Mouse (Mus musculus) MEL (cell line): Measurements from ENCODE around the gene Cstf2t. TPM values are rescaled to one million over a fixed set of nuclear protein-coding genes. Genes with fewer than 3 reads are reported as not detected.

ENCODE experiments used
- DNase-seq: peaks from one replicate; pipeline ENCODE4 v3.0.0; 2011; ENCODE audit warnings: low read depth, low spot score
- H3K27ac ChIP-seq: 2 replicates; pipeline ENCODE4 v1.5.1; 2012; ENCODE audit warnings: low read depth, mild to moderate bottlenecking, control low read depth, low read length, moderate library complexity; ENCODE audit not compliant: control insufficient read depth
- H3K27me3 ChIP-seq, 2 experiments: fragments of 150-350 bp in 1 of 2; sonication (generic) in 1 of 2; 2 replicates each; pipeline ENCODE4 v1.6.1; 2012; ENCODE audit warnings: low read length in 2 of 2, mild to moderate bottlenecking in 2 of 2, improper control_type of control experiment in 1 of 2, moderate library complexity in 1 of 2; ENCODE audit not compliant: insufficient read depth in 2 of 2, control insufficient read depth in 1 of 2
- H3K36me3 ChIP-seq, 2 experiments: 2 replicates each; pipeline ENCODE4 v1.6.1; 2012 to 2014; ENCODE audit warnings: low read length in 2 of 2, improper control_type of control experiment in 1 of 2, inconsistent platforms in 1 of 2, mild to moderate bottlenecking in 1 of 2; ENCODE audit not compliant: insufficient read depth in 2 of 2, control insufficient read depth in 1 of 2
- H3K4me1 ChIP-seq, 2 experiments: fragments of 150-350 bp in 1 of 2; sonication (generic) in 1 of 2; 2 replicates each; pipeline ENCODE4 v1.6.1; 2012; ENCODE audit warnings: low read length in 2 of 2, improper control_type of control experiment in 1 of 2, mild to moderate bottlenecking in 1 of 2; ENCODE audit not compliant: insufficient read depth in 2 of 2, control insufficient read depth in 1 of 2
- H3K4me3 ChIP-seq, 2 experiments: fragments of 150-350 bp in 1 of 2; sonication (generic) in 1 of 2; 2 replicates each; pipeline ENCODE4 v1.5.1; 2012; ENCODE audit warnings: low read depth in 2 of 2, low read length in 2 of 2, mild to moderate bottlenecking in 2 of 2, moderate library complexity in 2 of 2, control low read depth in 1 of 2, improper control_type of control experiment in 1 of 2; ENCODE audit not compliant: control insufficient read depth in 1 of 2, insufficient read depth in 1 of 2
- H3K79me2 ChIP-seq: 2 replicates; pipeline ENCODE4 v1.6.1; 2012; ENCODE audit warnings: mild to moderate bottlenecking, low read length, moderate library complexity; ENCODE audit not compliant: control insufficient read depth, poor library complexity, insufficient read depth
- H3K9ac ChIP-seq: 2 replicates; pipeline ENCODE4 v1.6.1; 2012; ENCODE audit warnings: low read depth, mild to moderate bottlenecking, control low read depth, low read length, moderate library complexity; ENCODE audit not compliant: control insufficient read depth, poor library complexity, severe bottlenecking
- H3K9me3 ChIP-seq: fragments of 150-350 bp; sonication (generic); replicated peaks from 2 replicates; pipeline ENCODE4 v1.6.1; 2012; ENCODE audit warnings: mild to moderate bottlenecking, low read length, improper control_type of control experiment, moderate library complexity; ENCODE audit not compliant: insufficient read depth
- BHLHE40 ChIP-seq: IDR thresholded peaks from 2 replicates; pipeline ENCODE4 v1.6.1; 2012; ENCODE audit warnings: low read depth, mild to moderate bottlenecking, inconsistent platforms, low read length, improper control_type of control experiment, borderline replicate concordance
- CHD1 ChIP-seq: IDR thresholded peaks from 2 replicates; pipeline ENCODE4 v1.6.1; 2012; ENCODE audit warnings: low read depth, mild to moderate bottlenecking, inconsistent platforms, low read length, improper control_type of control experiment
- ETS1 ChIP-seq: IDR thresholded peaks from 2 replicates; pipeline ENCODE4 v1.6.1; 2012; ENCODE audit warnings: low read depth, mild to moderate bottlenecking, inconsistent platforms, low read length, improper control_type of control experiment, moderate library complexity
- GATA1 ChIP-seq: IDR thresholded peaks from 2 replicates; pipeline ENCODE4 v1.6.1; 2011; ENCODE audit warnings: low read depth, low read length, improper control_type of control experiment
- HCFC1 ChIP-seq: IDR thresholded peaks from 2 replicates; pipeline ENCODE4 v1.6.1; 2012; ENCODE audit warnings: low read depth, mild to moderate bottlenecking, inconsistent platforms, low read length, improper control_type of control experiment, moderate library complexity
- JUND ChIP-seq: IDR thresholded peaks from 2 replicates; pipeline ENCODE4 v1.6.1; 2011; ENCODE audit warnings: low read depth, mild to moderate bottlenecking, improper control_type of control experiment, low read length
- KAT2A ChIP-seq: conservative IDR thresholded peaks from 2 replicates; pipeline ENCODE4 v1.6.1; 2012; ENCODE audit warnings: low read depth, low read length, improper control_type of control experiment, inconsistent platforms
- MAX ChIP-seq: IDR thresholded peaks from 2 replicates; pipeline ENCODE4 v1.6.1; 2011; ENCODE audit warnings: low read length, improper control_type of control experiment
- MAZ ChIP-seq: IDR thresholded peaks from 2 replicates; pipeline ENCODE4 v1.6.1; 2012; ENCODE audit warnings: low read depth, mild to moderate bottlenecking, inconsistent platforms, low read length, improper control_type of control experiment
- MYB ChIP-seq: IDR thresholded peaks from 2 replicates; pipeline ENCODE4 v1.6.1; 2011; ENCODE audit warnings: mild to moderate bottlenecking, low read depth, low read length, improper control_type of control experiment
- NELFE ChIP-seq: IDR thresholded peaks from 2 replicates; pipeline ENCODE4 v1.6.1; 2011; ENCODE audit warnings: low read depth, low read length, improper control_type of control experiment
- RAD21 ChIP-seq: IDR thresholded peaks from 2 replicates; pipeline ENCODE4 v1.6.1; 2011; ENCODE audit warnings: mild to moderate bottlenecking, low read depth, low read length, improper control_type of control experiment
- RCOR1 ChIP-seq: IDR thresholded peaks from 2 replicates; pipeline ENCODE4 v1.6.1; 2012; ENCODE audit warnings: low read depth, mild to moderate bottlenecking, inconsistent platforms, low read length, improper control_type of control experiment
- SIN3A ChIP-seq: IDR thresholded peaks from 2 replicates; pipeline ENCODE4 v1.6.1; 2012; ENCODE audit warnings: low read length, improper control_type of control experiment, inconsistent platforms
- TCF12 ChIP-seq: IDR thresholded peaks from 2 replicates; pipeline ENCODE4 v1.6.1; 2014; ENCODE audit warnings: low read depth, mild to moderate bottlenecking, inconsistent platforms, low read length, improper control_type of control experiment, moderate library complexity
- USF1 ChIP-seq: IDR thresholded peaks from 2 replicates; pipeline ENCODE4 v1.6.1; 2014; ENCODE audit warnings: low read depth, mild to moderate bottlenecking, inconsistent platforms, low read length, improper control_type of control experiment, moderate library complexity
- USF2 ChIP-seq, 2 experiments: IDR thresholded peaks; 2 replicates each; pipeline ENCODE4 v1.6.1; 2011 to 2012; ENCODE audit warnings: improper control_type of control experiment in 2 of 2, low read length in 2 of 2, borderline replicate concordance in 1 of 2, inconsistent platforms in 1 of 2, low read depth in 1 of 2, mild to moderate bottlenecking in 1 of 2; ENCODE audit not compliant: insufficient read depth in 1 of 2
- ZC3H11A ChIP-seq: IDR thresholded peaks from 2 replicates; pipeline ENCODE4 v1.6.1; 2012; ENCODE audit warnings: low read depth, mild to moderate bottlenecking, inconsistent platforms, low read length, improper control_type of control experiment
- ZMIZ1 ChIP-seq: IDR thresholded peaks from 2 replicates; pipeline ENCODE4 v1.6.1; 2012; ENCODE audit warnings: low read depth, mild to moderate bottlenecking, inconsistent platforms, low read length, improper control_type of control experiment, moderate library complexity
- ZNF384 ChIP-seq: IDR thresholded peaks from 2 replicates; pipeline ENCODE4 v1.6.1; 2012; ENCODE audit warnings: low read depth, mild to moderate bottlenecking, inconsistent platforms, low read length, improper control_type of control experiment
- polyA plus RNA-seq, 2 experiments: library from polyadenylated mRNA; stranded (reverse) in 1 of 2; unstranded in 1 of 2; fragments of >175 nt in 1 of 2; fragments of >200 nt in 1 of 2; gene quantifications; 2 replicates each; pipeline versions ENCODE4 v1.2.1 to v1.2.4; 2012; ENCODE audit warnings: low replicate concordance in 2 of 2, low read depth in 1 of 2; ENCODE audit not compliant: insufficient read length in 2 of 2, insufficient read depth in 1 of 2, missing spikeins in 1 of 2
- total RNA-seq: library from RNA; depleted of rRNA; stranded (reverse); fragments of 300-350 nt; gene quantifications from 2 replicates; pipeline ENCODE4 v1.2.3, GENCODE M21; 2012

Gene Cstf2t
- total and polyA plus RNA-seq, 3 experiments, result not detected

DNA sequence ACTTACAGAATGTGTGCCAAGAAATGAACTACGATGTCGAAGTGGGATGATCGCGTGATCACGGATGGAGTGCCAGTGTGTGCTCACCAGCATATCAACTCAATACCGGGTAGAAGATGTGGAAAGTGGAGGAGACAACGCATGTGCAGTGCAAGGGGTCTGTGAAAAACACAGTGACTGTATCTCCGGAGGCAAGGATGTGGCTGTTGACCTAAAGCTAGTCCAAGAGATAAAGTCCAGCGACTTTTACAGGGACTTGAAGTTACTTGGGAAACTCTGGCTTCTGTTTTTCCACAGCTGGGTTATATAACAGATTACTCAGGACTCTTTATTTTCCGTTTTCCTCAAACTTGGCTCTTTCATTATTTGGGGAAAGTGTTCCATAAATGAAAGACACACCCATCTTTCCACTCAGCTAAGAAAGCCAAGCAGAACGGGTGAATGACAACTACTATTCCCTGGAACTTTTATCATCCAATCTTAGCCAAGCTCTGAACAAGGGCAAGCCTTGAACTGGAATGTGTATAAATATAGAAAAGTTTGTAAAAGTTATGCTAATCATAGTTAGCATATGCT, 17.3 kb upstream of the Cstf2t start:
- no peak overlapping the region for H3K4me3 ChIP-seq
- no peaks in the 10 kb centered on the region for H3K4me1 ChIP-seq
- H3K9me3 ChIP-seq, result no peaks in the 10 kb centered on the region
- H3K9ac ChIP-seq, result no peak overlapping the region
- no peak overlapping the region for H3K27ac ChIP-seq
- H3K79me2 ChIP-seq, result no peaks in the 10 kb centered on the region
- no peaks in the 10 kb centered on the region for H3K36me3 ChIP-seq
- TF ChIP-seq ZNF384, result no peak
- TF ChIP-seq KAT2A, result no peak
- no peak for TF ChIP-seq TCF12
- no peak for TF ChIP-seq BHLHE40
- no peak for TF ChIP-seq ETS1
- TF ChIP-seq USF1, result no peak
- TF ChIP-seq RCOR1, result no peak
- no peak for TF ChIP-seq JUND
- no peak for TF ChIP-seq HCFC1
- TF ChIP-seq SIN3A, result no peak
- no peak for TF ChIP-seq MAZ
- no peak for TF ChIP-seq MAX
- no peak for TF ChIP-seq RAD21
- TF ChIP-seq GATA1, result no peak
- TF ChIP-seq ZMIZ1, result no peak
- no peaks in the 10 kb centered on the region for H3K27me3 ChIP-seq
- no peak for DNase-seq

DNA sequence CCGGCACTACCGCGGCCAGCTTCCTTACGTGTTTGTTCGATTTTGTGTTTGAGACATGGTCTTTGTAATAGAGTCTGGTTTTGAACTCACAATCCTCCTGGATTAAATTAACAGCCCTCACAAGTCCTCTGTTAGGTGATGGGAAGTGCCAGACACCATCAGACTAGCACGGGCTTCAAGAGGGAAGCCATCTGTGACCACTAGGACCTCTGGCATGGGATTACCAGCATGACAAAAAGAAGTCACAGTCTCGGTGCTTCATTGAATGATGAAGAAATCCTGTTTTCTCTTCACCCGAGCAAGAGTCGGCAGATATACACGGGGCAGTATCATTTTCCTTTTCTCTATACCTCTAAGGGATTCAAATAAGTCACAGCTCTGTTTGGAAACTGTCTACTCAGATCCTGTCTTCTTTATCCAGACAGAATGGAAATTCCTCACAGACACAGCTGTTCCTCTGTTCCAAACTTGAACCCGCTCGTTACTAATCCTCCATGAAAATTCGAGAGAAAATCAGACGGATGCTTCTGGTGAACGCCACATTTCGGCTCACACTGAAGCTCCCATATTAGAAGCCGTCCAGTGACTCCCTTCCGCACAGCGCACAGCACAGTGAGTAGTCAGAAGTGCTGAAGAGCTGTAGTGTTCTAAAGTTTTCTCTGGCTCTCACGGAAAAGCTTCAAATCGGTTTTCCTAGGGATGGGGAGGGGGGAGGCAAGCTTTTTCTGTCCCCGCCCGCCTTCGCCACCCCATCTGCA, 8.5 kb upstream of the Cstf2t start:
- H3K27ac ChIP-seq, result no peak overlapping the region
- no peaks in the 10 kb centered on the region for H3K79me2 ChIP-seq
- no peaks in the 10 kb centered on the region for H3K36me3 ChIP-seq
- no peak overlapping the region for H3K9ac ChIP-seq
- H3K4me1 ChIP-seq, result no peaks in the 10 kb centered on the region
- H3K9me3 ChIP-seq, result no peaks in the 10 kb centered on the region
- no peaks in the 10 kb centered on the region for H3K27me3 ChIP-seq
- H3K4me3 ChIP-seq, result no peak overlapping the region
- no peak for DNase-seq
- no peak for TF ChIP-seq HCFC1
- no peak for TF ChIP-seq CHD1
- no peak for TF ChIP-seq NELFE
- TF ChIP-seq RCOR1, result no peak
- no peak for TF ChIP-seq MAX
- no peak for TF ChIP-seq MYB
- TF ChIP-seq ZC3H11A, result no peak
- no peak for TF ChIP-seq GATA1
- TF ChIP-seq USF2 (IDR thresholded peaks at IDR 0.05; ENCODE audit: borderline replicate concordance in 1 of 2, insufficient read depth in 1 of 2, low read depth in 1 of 2, low read length in 2 of 2), result no peak
- no peak for TF ChIP-seq RAD21
